Mouse (Mus musculus): ENCODE data around the gene Hemk1.

DNA sequence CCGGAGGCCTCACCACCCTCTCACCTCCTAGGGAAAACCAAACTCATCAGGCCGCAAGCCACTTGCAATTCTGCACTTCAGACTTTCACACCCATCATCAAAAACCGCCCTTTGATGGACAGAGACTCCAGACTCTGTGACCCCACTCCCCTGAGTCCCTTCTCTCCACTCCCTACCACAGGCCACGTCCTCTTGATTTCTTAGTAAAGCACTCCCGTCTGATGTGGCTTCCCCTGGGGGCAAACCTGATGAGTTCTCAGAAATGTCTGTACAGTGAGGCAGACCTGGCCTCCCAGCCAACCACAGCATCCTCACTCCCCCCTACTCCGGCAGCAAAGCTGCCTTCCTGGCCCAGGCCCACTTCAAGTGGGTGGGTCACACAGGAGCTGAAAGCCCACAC lies 3.8 kb downstream of the Hemk1 start:
- TF ChIP-seq CTCF (IDR thresholded peaks at IDR 0.05; ENCODE audit: low read depth) = no peak
- no peak for TF ChIP-seq EP300 (IDR thresholded peaks at IDR 0.05; ENCODE audit: low read depth)
